Mouse (Mus musculus): Measurements from ENCODE around the gene Camp.
"Not testable (repeated sequence)": the region's sequence is repeated elsewhere in the genome, so short reads cannot be mapped to it uniquely, and the experiment has no call there.

Gene Camp

DNA sequence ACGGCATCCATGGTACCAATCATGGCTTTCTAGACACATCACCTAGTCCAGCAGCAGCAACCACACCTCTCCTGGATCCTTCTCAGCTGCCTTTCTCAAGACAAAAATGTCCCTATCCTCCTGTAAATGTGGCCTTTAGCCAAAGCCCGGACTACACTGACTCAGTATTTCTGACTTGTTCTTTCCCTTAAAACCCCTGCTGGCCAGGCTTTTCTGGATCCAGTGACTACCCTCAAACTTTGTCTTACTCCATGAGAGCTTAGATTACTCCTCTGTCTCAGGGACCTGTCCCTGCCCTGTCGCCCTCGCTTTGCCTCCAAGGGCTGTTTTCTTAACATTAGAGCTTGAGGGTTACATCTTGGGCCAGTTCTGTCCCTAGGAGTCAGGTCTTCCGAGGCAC lies 682 bp upstream of the Camp start:
- DNase-seq (ENCODE audit: low spot score): no peak

- no peak for DNase-seq (ENCODE audit: low spot score)
These were observed 16.4 kb downstream of the Camp start for GRCm38 (mm10) chr9:109833088-109833412.

DNA sequence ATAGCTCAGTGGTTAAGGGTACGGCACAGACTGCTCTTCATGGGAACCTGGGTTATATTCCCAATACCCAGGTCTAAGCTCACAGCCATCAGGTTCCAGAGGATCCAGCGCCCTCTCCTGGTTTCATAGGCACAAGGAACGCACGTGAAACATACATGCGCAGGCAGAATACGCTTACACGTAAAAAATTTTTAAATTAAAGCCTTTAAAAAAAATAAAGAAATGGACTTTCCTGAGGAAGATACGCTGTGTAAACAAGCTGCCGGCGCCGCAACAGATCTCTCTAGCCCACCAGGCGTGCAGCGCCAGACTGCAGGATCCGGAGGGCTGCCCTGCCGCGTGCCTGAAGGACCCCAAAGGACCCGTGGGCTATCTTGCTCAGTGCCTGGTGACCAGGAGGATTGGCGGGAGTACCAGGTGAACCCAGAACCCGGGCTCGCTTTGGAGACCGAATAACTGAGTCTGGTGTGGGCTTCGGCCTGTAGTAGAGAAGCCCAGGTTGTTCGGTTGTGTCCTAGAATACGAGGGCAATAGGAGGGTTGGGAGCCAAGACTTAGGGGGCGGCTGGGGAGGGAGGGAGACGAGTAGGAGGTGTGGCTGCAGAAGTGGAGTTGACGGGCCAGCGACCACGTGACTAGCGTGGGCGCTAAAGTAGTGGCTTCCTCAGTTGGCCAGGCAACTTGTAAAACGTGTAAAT lies 16.9 kb downstream of the Camp start, which contains the start of gene Nme6:
Gene Nme6, plus strand, starts transcription at position 359 of the 697 bp plus-strand sequence.
- peak; percentile 86 for DNase-seq (ENCODE audit: low spot score)

- no peak for DNase-seq (ENCODE audit: low spot score)
These were observed 23.2 kb downstream of the Camp start for GRCm38 (mm10) chr9:109826181-109826580.

GRCm38 (mm10) chr9:109825739-109826138 lies 23.7 kb downstream of the Camp start:
- DNase-seq (ENCODE audit: low spot score): no peak

DNA sequence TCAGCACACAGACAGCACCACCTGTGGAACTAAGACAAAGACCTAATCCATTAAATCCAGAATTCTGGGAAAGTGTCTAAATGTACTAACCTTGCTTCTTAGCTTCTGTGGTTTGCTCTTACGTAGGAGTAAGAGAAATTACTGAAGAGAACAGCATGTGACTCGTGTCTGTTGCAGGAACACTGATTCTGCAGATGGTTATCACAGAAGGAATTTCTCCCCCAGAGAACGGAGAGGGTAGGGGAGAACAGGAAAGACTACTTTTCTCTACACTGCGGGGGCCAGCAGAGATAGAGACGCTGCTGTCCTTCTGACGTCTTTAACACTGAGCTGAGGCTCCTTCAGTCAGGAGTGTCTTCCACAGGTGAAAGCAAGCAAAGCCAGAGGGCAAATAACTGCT lies 33.1 kb downstream of the Camp start:
- no peak for DNase-seq (ENCODE audit: low spot score)

DNA sequence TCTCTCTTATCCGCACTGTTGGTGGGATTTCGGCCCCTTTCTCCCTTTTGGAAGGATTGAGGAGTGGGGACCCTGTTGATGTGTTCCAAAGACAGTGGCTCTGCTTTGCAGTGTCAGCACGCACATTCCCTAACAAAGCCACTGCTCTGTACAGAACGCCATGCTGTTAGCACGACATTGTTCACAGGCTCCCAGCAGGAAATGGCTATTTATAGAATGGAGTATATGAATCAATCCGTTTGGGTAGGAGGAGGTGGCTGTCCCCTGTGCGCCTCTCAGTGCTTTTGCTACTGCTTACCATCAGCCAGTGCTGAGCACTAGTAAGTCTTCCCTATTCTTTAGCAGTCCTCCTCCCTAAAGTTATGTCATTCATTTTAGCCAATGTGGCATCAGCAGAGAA lies 36.0 kb downstream of the Camp start:
- DNase-seq (ENCODE audit: low spot score): no peak

DNA sequence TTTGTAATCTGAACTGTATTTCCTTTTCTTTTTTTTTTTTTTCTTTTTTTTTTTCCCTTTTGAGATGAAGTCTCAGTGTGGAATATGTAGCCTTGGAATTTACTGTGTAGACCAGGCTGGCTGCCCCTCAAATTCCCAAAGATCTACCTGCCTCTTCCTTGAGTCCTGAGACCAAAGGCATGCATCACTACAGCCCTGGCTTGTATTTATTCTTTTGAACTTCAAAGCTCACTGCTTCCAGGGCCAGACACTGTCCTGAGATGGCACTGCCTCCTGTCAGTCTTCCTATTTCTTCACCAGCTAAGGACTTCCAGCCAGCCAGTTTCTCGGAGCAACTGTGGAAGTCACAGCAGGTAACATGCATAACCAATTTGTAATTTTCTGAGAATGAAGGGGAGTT lies 37.4 kb downstream of the Camp start, which contains the start of gene Spink8:
Gene Spink8, plus strand, starts transcription at position 301 of the 400 bp plus-strand sequence.
- DNase-seq (ENCODE audit: low spot score): no peak

- DNase-seq (ENCODE audit: low spot score): no peak
These were observed 41.5 kb downstream of the Camp start for GRCm38 (mm10) chr9:109807898-109808297.

- DNase-seq (ENCODE audit: low spot score): no peak
These were observed 42.6 kb downstream of the Camp start for GRCm38 (mm10) chr9:109806695-109807293.

GRCm38 (mm10) chr9:109806260-109806659 lies 43.2 kb downstream of the Camp start:
- no peak for DNase-seq (ENCODE audit: low spot score)

DNA sequence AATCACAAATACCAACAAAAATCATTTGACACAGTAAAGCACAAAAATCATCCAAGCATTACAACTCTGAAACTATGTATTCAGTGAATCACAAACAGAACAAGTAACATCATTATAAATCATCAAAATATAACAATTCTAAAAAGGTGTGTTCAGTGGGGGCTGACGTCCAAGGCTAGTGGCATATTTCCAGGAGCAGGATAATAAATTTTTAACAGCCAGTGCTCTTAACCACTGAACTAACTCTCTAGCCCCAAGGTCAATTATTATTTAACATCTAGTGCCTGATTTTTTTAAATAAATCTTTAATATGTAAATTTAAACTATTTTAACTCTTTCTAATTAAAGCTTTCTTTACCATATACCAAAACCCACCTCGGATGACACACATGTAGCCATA lies 43.8 kb downstream of the Camp start:
- not testable (repeated sequence) for DNase-seq (ENCODE audit: low spot score)

- peak; percentile 27 for DNase-seq (ENCODE audit: low spot score)
These were observed 51.4 kb downstream of the Camp start for GRCm38 (mm10) chr9:109798051-109798450.
